Mouse (Mus musculus): ENCODE measurements around the gene Enpp6. TPM values are rescaled to one million over a fixed set of nuclear protein-coding genes. Genes with fewer than 3 reads are reported as not detected.
A peak's percentile ranks its signal among the peaks of the same experiment; 100 is the strongest.

The Enpp6 gene
- total and polyA plus RNA-seq, 3 experiments: 2.9 to 5.9 (median 3.5) TPM

GRCm38 (mm10) chr8:47005676-47006075, 19.0 kb downstream of the Enpp6 start:
- no peak overlapping the region for H3K9ac ChIP-seq (ENCODE audit: low read depth, low read length)
- no peak overlapping the region for H3K4me3 ChIP-seq
- no peaks in the 10 kb centered on the region for H3K27me3 ChIP-seq (ENCODE audit: control insufficient read depth, insufficient read depth, low read length)
- no peaks in the 10 kb centered on the region for H3K4me1 ChIP-seq (ENCODE audit: control insufficient read depth, insufficient read depth, low read length)
- no peaks in the 10 kb centered on the region for H3K79me2 ChIP-seq (replicated peaks; ENCODE audit: control insufficient read depth, insufficient read depth, low read length)
- no peaks in the 10 kb centered on the region for H3K36me3 ChIP-seq (ENCODE audit: control insufficient read depth, insufficient read depth, low read length)
- intact Hi-C loops (cut with DNase I): no loop called here
- H3K27ac ChIP-seq: no peak overlapping the region
- 89% methylated on average over 5 of the region's 5 CpGs for WGBS
- DNase-seq: no peak
- TF ChIP-seq EP300 (IDR thresholded peaks at IDR 0.05; ENCODE audit: insufficient read depth, low read depth, low read length): no peak
- TF ChIP-seq POLR2A (IDR thresholded peaks at IDR 0.05; ENCODE audit: insufficient read depth, low read depth, low read length): no peak
- no peak for TF ChIP-seq CTCF (IDR thresholded peaks at IDR 0.05)

DNA sequence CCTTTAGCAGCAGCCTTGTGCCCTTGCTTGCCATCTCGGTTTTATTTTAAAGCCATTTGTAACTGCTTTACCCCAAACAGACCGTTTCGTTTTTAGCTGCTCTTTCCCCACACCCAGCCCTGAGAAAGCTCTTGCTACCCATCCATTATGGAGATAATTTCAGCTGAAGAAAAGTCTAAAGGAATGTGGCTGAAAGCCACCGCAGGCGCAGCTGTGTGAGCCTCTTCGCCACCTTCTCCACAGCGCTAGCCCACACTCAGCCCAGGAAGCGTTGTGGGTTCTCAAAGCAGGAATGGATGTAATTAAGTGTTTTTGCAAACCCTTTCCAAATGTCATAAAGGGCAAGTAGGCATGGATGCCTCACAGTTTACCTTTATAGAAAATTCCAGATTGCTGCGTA, 20.1 kb downstream of the Enpp6 start:
- Histone ChIP-seq H3K9ac (ENCODE audit: low read depth, low read length) (no peak overlapping the region), H3K27ac (no peak overlapping the region), H3K4me1 (ENCODE audit: control insufficient read depth, insufficient read depth, low read length) (no peaks in the 10 kb centered on the region), H3K4me3 (no peak overlapping the region), H3K79me2 (replicated peaks; ENCODE audit: control insufficient read depth, insufficient read depth, low read length) (no peaks in the 10 kb centered on the region), H3K27me3 (ENCODE audit: control insufficient read depth, insufficient read depth, low read length) (no peaks in the 10 kb centered on the region), H3K36me3 (ENCODE audit: control insufficient read depth, insufficient read depth, low read length) (no peaks in the 10 kb centered on the region)
- WGBS: 73% methylated on average over 9 of the region's 9 CpGs
- intact Hi-C loops (cut with DNase I): no loop called here
- TF ChIP-seq CTCF (IDR thresholded peaks at IDR 0.05) (no peak), POLR2A (IDR thresholded peaks at IDR 0.05; ENCODE audit: insufficient read depth, low read depth, low read length) (no peak), EP300 (IDR thresholded peaks at IDR 0.05; ENCODE audit: insufficient read depth, low read depth, low read length) (no peak)
- DNase-seq: no peak

DNA sequence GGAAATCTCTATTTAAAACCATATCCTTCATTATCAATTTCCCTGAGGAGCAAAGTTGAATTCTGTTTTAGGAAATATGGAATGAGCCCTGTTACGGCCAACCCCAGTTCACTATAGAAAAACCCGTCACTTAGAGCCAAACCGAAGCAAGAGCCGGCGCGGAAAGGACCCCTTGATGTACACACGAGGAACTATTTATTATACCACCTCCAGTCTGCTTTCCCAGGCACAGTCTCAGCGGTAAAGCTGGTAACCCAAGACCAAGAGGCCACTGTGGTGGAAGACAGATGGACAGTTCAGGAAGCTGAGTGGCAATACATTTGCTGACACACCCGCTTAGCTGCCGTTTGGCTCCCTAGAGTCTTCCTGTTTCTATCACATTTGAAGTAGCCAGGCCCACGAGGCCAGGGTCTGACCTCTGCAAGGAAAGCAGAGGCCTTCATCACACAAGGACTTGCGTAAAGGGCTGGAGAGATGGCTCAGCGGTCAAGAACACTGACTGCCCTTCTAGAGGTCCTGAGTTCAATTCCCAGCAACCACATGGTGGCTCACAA, 21.6 kb downstream of the Enpp6 start:
- 80% methylated on average over 13 of the region's 13 CpGs for WGBS
- no peaks in the 10 kb centered on the region for H3K27me3 ChIP-seq (ENCODE audit: control insufficient read depth, insufficient read depth, low read length)
- H3K4me1 ChIP-seq (ENCODE audit: control insufficient read depth, insufficient read depth, low read length): no peaks in the 10 kb centered on the region
- H3K27ac ChIP-seq: no peak overlapping the region
- intact Hi-C loops (cut with DNase I): no loop called here
- H3K4me3 ChIP-seq: no peak overlapping the region
- no peaks in the 10 kb centered on the region for H3K79me2 ChIP-seq (replicated peaks; ENCODE audit: control insufficient read depth, insufficient read depth, low read length)
- no peak overlapping the region for H3K9ac ChIP-seq (ENCODE audit: low read depth, low read length)
- H3K36me3 ChIP-seq (ENCODE audit: control insufficient read depth, insufficient read depth, low read length): no peaks in the 10 kb centered on the region
- TF ChIP-seq POLR2A (IDR thresholded peaks at IDR 0.05; ENCODE audit: insufficient read depth, low read depth, low read length): no peak
- no peak for TF ChIP-seq EP300 (IDR thresholded peaks at IDR 0.05; ENCODE audit: insufficient read depth, low read depth, low read length)
- no peak for TF ChIP-seq CTCF (IDR thresholded peaks at IDR 0.05)
- no peak for DNase-seq

DNA sequence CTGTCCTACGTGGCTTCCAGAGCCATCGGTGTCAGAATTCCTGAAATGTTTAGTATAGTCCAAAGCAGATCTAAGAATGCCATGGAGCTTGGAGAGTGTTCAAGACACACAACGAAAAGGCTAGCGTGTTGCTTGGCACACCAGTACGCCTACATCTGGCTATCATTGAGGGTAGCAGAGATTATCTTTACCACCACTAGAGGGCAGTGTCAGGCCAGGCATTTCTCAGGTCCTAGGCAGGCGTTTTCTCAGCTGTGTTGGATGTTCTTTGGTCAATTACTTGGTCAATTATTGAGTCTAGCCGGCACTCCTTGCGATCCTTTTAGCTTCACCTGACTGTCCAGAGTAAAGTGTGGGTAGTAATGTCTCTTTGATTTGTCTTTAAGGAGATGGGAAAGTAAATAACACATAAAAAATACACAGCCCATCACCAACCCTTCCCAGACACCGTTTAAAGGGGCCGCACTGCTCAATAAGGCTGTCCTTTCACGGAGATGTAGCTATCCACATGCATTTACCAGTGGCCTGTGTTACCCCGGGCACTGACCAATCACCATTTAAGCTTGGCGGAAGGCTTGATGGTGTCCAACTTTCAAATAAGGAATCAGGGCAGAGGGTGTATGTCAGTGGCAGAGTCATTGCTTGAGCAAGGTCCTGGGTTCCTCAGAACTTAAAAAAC, 29.7 kb downstream of the Enpp6 start:
- Histone ChIP-seq H3K27ac (no peak overlapping the region), H3K27me3 (ENCODE audit: control insufficient read depth, insufficient read depth, low read length) (no peaks in the 10 kb centered on the region), H3K9ac (ENCODE audit: low read depth, low read length) (no peak overlapping the region), H3K79me2 (replicated peaks; ENCODE audit: control insufficient read depth, insufficient read depth, low read length) (no peaks in the 10 kb centered on the region), H3K4me1 (ENCODE audit: control insufficient read depth, insufficient read depth, low read length) (no peaks in the 10 kb centered on the region; the same call in 1 of the 2 replicates), H3K36me3 (ENCODE audit: control insufficient read depth, insufficient read depth, low read length) (no peaks in the 10 kb centered on the region), H3K4me3 (no peak overlapping the region)
- peak; percentile 58 to 68 for DNase-seq
- WGBS: 34% methylated on average over 13 of the region's 13 CpGs
- TF ChIP-seq EP300 (IDR thresholded peaks at IDR 0.05; ENCODE audit: insufficient read depth, low read depth, low read length) (peak; percentile 96), POLR2A (IDR thresholded peaks at IDR 0.05; ENCODE audit: insufficient read depth, low read depth, low read length) (no peak), CTCF (IDR thresholded peaks at IDR 0.05) (peak; percentile 98)
- intact Hi-C loops (cut with DNase I): loop anchor here (1.0 to 10.0 kb wide), 3 partner anchors 355 to 677 kb away; no protein-coding TSS in a partner anchor

DNA sequence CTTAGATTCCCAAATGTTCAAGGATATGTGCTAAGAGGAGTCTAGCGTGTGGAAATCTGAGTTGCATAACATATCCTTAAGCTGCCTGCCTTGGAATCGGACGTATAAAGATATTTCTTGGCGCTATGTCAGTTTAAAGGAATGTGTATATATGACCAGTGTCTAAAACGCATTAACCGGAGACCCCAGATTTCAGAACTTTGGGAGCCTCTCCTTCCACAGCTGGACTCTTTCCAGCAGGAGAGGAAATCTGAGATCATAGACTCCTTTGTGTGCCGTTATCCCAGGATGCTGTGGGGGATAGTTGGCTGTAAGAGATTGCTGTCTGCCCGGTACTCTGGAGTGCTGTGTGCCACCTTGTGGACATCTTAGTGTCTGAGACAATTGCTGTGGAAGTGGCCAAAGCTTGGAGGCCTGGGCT, 34.5 kb downstream of the Enpp6 start:
- WGBS: 51% methylated on average over 8 of the region's 8 CpGs
- DNase-seq: no peak
- Histone ChIP-seq H3K36me3 (ENCODE audit: control insufficient read depth, insufficient read depth, low read length) (no peaks in the 10 kb centered on the region), H3K9ac (ENCODE audit: low read depth, low read length) (no peak overlapping the region), H3K4me3 (no peak overlapping the region), H3K4me1 (ENCODE audit: control insufficient read depth, insufficient read depth, low read length) (no peaks in the 10 kb centered on the region; the same call in 1 of the 2 replicates), H3K79me2 (replicated peaks; ENCODE audit: control insufficient read depth, insufficient read depth, low read length) (no peaks in the 10 kb centered on the region), H3K27ac (no peak overlapping the region), H3K27me3 (ENCODE audit: control insufficient read depth, insufficient read depth, low read length) (no peaks in the 10 kb centered on the region)
- TF ChIP-seq EP300 (IDR thresholded peaks at IDR 0.05; ENCODE audit: insufficient read depth, low read depth, low read length) (no peak), CTCF (IDR thresholded peaks at IDR 0.05) (peak; percentile 37)
- intact Hi-C loops (cut with DNase I): no loop called here

DNA sequence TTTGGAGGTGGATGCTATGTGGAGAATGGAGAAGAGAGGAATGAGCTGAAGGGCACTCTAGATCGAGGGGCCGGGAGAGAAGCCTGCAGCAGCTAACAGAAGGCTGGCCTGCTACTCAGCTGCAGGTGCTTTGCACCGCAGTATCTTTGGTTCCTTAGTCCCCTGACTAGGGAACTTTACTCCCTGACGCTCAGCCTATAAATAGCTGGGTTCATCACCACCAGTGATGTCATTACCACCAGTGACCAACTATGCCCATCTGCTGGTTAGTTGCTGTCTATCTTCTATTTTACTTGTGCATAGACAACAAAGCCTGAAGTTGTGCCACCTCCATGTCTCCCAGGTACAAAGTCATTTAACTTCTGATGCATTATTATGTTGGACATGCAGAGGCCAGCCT, 37.9 kb downstream of the Enpp6 start:
- no peaks in the 10 kb centered on the region for H3K27me3 ChIP-seq (ENCODE audit: control insufficient read depth, insufficient read depth, low read length)
- no peak for DNase-seq
- H3K36me3 ChIP-seq (ENCODE audit: control insufficient read depth, insufficient read depth, low read length): no peaks in the 10 kb centered on the region
- H3K4me3 ChIP-seq: no peak overlapping the region
- no peaks in the 10 kb centered on the region for H3K4me1 ChIP-seq (ENCODE audit: control insufficient read depth, insufficient read depth, low read length)
- H3K9ac ChIP-seq (ENCODE audit: low read depth, low read length): no peak overlapping the region
- WGBS: 59% methylated on average over 4 of the region's 4 CpGs
- TF ChIP-seq POLR2A (IDR thresholded peaks at IDR 0.05; ENCODE audit: insufficient read depth, low read depth, low read length): no peak
- no peak for TF ChIP-seq CTCF (IDR thresholded peaks at IDR 0.05)
- TF ChIP-seq EP300 (IDR thresholded peaks at IDR 0.05; ENCODE audit: insufficient read depth, low read depth, low read length): no peak
- intact Hi-C loops (cut with DNase I): no loop called here
- no peak overlapping the region for H3K27ac ChIP-seq
- H3K79me2 ChIP-seq (replicated peaks; ENCODE audit: control insufficient read depth, insufficient read depth, low read length): no peaks in the 10 kb centered on the region

Measured in heart, adult 2 months (tissue).